Mouse (Mus musculus) left cerebral cortex, adult 9 months (tissue): ENCODE measurements around the gene Nprl2.

Experiments
- DNase-seq, 2 experiments: peaks; one replicate each; pipeline ENCODE4 v3.0.0; 2022; ENCODE audit warnings: low spot score in 2 of 2

Gene Nprl2

DNA sequence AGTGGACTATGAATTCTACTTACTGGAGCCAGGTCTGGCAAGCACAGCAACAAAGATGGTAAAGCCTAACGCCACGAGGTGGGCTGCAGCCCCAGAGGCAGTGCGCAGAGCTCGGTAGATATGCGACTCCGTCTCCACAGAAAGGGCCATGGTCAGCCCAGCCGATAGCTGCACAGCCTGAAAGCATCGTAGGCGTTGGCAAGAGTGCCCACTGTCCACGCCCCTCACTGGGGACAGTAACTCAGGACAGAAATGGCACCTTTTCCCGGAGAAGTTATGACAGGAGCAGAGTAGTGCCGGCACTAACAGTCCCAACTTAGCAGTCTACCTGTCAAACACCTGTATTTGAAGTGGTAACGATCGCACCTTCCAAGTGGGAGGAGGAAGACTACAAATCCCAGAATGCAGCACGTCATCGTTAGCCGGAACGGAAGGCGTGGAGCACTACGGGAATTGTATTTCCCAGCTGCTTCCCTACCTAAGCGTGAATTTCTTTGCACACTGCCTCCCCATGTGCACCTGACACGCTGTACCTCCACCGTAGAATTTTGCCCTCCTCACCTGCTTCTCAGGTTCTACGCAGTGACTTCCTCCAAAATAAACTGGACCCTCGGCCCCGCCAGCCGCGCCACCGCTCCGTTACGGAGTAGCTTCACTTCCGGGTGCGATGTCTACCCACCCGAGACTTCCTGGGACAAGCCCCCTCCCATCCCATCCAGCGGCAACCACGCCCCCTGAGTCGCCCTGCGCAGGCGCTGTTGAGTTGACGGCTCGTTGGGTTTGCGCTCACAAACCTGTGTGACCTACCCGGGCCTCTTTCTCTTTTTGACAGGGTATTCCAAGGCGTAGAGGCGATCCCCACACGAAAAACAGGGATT lies at the start of gene Nprl2, which contains the start of gene Cyb561d2:
Gene Nprl2, plus strand, starts transcription at position 753 of the 878 bp plus-strand sequence.
Gene Cyb561d2, minus strand, starts transcription at position 720 of the 878 bp plus-strand sequence.
- peak; percentile 87 to 94 for DNase-seq

DNA sequence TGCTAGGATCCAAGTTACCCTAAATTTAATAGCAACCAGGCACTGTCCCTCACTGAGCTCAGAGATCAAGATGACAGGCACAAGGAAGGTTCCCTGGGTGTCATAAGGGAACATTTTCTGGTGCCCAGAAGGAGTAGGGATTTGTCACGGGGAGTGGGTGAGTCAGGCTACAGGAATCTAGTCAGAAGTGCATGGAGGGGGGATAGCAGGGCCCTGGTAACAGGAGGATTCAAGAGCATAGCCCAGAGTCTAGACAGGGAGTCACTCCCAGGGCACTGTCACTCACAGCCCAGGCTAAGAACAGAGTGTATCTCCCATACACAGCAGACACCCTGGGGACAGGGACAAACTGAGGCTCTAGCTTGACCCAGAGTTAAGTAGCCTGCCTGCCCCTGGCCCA lies 48.5 kb upstream of the Nprl2 start:
- no peak for DNase-seq

DNA sequence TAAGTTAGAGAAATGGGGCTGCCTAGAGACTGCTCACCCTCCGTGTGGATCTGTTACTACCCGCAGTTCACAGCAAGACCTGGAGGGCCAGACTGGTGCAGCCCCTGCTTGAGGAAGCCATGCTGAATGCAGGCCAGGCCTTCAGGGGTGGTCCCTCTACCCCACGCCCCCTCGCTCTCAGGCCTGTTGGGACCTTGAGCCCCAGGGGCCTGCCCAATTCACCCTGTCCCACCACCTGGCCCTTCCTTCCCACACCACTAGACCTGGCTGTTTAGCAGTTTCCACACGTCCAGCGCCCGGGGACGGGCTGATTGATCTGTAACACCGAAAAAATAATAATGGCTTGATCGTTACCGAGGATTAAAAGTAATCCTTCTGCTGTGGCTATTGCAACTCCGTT lies 47.8 kb upstream of the Nprl2 start:
- DNase-seq: no peak

DNA sequence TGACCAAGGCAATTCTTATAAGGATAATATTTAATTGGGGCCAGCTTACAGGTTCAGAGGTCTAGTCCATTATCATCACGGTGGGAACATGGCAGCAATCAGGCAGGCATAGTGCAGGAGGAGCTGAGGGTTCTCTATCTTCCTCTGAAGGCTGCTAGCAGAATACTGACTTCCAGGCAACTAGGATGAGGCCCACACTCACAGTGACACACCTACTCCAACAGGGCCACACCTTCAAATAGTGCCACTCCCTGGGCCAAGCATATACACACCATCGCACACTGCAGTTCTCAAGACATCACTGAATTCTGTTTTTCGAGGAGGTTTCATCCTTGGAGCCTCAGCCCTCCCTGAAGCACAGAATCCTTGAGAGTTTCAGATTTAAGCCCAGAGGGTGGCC lies 45.7 kb upstream of the Nprl2 start:
- DNase-seq: no peak

DNA sequence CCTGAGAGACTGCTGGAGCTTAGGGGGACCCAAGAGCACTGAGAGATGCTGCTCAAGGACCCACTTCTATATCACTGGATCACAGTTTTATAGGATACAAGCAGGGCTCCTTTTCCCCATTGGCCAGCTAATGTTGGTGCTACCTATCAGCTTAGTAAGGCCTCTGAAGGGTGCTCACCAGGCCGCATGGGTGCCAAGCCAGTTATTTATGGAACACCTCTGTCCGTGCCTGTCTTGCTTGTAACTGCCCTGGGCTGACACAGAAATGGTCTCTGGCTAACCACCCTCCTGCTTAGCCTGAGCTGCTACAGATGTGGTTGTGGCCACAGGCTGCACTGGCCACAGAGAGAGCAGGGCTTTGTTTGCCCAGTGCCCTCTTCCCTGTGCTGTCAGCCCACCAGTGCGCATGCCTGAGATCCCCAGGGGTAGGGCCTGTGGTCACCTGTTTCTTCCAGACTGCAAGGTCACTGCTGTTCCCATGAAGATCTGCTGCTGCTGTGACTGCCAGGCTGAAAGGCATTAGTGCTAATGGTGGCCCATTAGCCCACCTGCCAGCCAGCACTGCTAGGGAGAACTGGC lies 41.2 kb upstream of the Nprl2 start:
- no peak for DNase-seq

DNA sequence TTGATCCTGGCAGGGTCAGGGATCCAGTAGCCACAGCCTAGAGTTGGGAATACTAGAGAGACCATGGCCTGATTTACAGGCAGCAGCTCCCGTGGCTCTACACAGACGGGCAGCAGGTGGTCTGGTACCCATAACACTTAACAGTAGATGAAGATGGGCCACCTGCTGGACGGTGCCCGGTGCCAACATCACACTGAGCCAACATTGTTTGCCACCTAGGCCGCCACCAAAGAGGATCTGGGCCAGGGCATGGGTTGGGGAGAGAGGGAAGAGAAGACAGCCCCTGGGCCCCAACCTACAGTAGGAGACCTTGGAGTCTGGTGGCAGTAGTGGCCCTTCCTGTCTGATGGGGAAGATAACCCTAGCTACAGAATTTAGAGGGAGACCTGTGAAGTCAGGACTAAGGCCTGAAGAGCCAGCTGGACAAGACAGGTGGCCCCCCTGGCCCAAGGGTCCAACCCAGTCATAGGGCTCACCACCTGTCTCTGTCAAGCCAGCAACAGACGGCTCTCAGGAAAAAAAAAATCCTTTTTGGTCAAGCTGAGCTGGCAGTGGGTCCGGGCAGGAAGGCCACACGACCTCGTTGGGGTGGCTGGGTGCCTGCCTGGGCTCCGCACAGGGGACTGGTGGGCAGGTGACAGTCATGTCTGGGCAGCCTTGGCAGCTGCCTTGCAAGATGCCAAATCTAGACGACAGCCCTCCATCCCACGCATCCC lies 39.7 kb upstream of the Nprl2 start:
- DNase-seq: no peak

DNA sequence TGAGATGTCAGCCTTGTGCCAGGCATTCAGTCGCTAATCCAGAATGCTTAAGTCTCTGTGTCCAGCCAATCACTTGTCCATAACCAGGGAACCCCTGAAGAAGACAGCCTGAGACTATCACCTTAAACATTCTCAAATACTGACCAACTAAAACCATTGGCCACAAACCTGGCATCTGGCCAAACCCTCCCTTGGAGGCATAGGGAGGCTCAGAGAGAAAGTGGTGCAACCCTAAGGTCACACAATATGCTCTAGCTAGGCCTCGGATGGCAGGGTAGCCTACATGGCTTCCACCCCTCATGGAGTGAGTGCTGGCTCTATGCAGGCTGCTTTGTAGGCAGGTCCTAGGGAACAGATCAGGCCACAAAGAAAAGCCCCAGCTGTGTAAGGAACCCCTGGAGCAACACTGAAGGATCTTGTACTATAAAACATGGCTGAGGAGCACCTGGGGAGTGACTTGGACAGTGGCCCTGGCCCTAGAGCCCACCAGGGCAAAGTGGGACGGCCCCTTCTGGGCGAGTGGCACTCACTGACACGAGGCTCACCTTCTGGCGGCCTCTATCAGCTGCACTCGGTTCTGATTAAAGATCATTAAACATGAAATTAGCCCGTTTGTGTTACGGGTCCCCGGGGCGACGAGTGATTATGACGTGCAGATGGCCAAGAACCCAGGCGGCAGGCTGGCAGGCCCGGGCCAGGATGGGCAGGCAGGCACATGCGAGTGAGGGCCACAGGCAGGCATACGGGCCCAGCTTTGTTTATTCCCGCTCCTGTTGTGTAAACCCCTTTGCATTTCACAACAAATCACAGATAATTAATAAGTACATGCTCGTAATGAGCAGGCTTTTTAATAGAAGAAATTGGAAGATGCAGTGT lies 37.1 kb upstream of the Nprl2 start:
- DNase-seq: no peak

DNA sequence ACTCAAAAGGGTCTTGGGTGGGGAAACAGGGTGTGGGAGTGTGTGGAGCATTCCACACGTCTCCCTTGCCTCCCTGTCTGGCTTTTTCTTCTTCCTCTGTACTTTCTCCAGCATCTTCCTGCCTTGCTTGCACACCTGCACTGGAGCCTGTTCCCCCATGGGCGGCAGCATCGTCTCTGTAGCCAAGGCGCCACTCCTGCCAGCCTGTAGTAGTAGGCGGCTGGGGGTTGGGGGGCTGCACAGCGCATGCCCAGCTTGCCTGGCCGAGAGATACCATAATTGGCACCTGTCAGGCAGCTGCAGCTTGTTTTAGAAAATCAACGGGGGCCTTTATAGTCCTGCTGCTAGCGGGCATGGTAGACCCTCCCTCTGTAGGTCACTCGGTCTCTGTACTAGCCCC lies 33.8 kb upstream of the Nprl2 start:
- peak in 1 of 2 experiments; percentile 54 for DNase-seq

DNA sequence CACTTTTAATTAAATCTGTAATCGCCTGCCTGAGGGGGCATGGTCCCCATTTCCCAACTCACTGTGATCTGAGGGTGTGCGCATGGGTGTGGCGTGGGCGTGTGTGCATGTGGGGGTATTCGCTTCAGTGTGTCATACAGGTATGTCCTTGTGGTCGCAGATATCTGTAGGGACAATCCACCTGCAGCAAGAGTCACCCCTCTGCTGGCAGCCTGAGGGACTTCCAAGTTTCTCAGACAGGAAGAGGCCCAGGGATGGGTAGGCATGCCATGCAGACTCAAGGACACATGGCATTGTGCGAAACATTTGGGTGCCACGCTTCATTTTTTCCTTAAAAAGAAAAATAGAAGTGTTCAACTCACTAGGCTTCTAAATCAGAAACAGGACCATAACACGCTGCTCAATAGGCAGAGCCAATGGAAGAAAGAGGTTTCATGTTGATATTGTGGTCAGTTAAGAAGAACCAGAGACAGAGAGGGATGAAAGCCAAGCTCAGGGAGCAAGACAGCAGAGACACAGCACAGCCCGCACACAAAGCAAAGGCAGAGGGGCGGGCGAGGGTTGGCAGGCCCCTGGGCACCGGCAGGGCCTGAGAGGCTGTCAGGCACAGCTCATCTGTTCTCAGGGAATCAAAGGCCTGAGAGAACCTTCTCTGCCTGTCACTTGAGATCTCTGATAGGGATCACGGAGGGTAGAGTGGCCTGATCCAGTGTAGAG lies 31.5 kb upstream of the Nprl2 start:
- no peak for DNase-seq

DNA sequence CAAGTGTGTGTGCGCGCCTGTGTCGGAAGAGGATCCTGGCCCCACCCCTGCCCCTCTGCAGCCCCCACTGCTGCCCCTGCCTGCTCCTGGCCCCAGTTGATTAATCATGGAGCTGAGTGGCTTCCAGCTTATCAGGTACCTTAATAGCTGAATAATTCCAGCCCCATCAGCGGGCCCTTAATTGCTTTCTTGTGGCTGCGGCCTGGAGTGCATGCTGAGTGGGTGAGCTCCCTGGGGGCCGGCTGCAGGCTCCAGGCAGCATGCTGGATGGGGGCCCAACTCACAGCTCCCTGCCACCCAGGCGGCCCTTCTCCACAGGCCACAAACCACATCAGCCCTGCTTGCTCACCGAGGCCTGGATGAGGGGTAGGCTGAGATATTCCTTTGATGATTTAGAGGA lies 30.6 kb upstream of the Nprl2 start:
- no peak for DNase-seq

DNA sequence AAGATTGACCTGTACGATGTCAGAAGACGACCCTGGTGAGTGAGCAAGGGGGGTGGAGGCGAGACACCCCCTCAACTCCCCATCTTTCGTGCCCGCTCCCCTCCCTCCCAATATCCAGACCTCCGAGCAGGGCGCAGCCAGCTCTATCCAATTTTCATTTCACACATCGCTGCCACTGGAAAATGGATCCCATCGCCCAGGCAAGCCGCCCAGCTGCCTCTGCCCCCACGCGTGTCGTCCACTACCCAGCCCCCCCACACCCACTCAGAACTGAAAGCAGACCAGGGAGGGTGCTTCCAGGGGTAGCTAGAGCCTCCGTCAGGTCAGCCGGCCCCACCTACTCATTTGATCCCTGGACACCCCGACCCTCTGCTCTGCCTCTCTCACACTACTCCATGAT lies 29.7 kb upstream of the Nprl2 start:
- DNase-seq: no peak

DNA sequence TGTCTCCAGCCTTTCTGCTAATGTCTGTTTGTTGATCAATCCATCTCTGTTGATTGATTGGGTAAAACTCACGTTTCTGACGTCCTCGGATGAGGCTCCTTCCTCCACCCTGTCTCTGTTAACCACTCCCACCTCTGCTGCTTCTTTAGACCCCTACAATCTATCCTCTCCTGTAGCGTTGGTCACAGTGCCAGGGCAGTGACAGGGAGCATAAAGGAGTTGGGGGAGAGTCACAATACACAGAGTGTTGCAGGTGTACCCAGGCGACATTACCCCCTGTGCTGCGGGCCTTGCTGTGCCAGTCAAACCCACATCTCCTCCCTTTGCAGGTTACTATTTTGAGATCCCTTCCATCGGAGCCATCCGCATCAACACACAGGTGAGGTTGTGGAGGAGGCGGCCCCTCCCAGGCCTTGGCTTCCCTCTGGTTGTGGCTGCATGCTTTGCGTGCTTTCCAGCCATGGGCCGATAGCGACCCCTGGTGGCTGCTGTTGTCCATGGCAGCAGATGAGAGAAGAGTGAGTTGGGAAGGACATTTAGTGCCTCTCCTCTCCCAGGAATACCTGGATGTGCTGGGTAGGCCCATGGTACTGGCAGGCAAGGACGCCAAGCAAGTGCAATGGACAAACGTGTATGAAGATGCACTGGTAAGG lies 27.6 kb upstream of the Nprl2 start:
- DNase-seq: peak in 1 of 2 experiments; percentile 87

DNA sequence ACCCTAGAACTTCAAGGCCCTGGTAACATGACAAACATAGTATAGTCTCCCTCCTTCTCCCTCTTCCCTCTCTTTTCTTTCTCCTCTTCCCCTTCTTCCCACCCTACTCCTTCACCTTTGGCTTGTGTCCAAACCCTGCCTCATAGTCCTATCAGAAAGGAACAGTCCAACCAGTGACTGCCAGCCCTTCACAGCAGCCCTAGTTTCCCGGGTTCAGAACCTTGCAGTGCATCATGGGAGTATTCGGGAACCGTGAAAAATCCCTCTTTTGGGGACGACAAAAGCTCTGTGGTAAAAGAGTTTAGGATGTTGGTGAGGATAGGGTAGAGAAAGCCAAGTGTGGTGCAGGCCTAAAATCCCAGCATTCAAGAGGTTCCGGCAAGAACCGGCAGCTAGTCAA lies 21.7 kb upstream of the Nprl2 start:
- no peak for DNase-seq

DNA sequence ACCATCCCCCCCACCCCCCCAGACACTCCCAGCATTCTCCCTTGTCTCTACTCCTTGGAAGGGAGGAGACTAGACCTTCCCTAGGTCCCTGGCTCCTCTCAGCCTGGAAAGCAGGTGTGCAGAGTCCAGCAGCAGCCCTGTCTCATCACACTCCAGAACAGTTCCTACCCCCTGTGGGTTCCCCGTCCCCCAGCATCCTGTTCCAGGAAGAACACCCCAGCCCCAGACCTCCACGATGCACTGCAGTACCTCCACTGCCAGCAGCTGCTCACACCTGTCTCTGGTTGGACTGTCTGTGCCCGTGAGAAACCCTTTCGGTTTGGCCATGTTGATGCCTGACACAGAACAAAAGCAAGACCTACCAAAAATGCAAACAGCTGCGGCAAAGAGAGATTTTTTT lies 20.8 kb upstream of the Nprl2 start:
- DNase-seq: no peak

DNA sequence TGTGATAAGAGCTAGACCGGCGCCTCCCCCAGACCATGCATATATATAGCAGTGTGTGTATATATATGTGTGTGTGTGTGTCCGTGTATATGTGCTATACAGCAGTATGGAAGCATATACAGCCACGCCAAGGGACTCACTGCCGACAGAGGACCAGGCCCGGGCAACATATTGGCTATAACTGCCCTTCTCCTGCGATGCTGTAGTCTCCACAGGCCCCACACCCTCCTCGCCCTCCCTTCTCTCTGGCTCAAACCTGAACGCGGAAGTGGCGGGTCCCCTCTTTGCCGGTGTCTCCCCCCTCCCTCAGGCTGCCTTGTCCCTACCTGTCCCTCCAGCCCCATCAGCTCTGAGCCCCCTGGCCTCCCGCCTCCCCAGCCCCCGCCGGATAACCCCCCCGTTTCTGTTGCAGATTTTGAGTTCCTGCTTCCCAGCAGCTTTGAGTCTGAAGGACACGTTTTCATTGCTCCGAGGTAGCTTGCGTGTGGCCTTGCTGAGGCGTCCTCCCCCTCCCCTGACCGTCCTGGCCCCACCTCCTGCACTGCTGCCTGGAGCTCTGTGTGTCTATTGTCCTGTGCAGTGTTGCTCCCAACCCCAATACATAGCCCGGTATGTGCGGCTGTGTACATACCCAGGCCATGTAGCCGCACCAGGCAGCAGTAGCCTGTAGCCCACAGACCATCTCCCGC lies 20.2 kb upstream of the Nprl2 start:
- no peak for DNase-seq

DNA sequence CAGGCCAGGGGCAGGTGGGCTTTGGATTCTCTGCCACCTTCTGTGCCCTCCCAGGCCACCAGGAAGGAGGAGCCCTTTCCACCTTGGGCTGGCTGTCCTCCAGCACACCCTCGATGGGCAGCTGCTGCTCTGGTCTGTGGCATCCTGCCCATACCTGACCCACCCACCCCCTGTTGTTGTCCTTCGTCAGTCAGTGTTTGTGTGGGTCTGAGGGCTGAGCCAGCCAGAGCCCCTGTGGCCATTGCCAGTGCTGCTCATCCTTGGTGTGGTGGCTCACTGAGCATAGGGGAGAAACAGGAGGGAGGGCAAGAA lies 19.7 kb upstream of the Nprl2 start:
- DNase-seq: no peak

DNA sequence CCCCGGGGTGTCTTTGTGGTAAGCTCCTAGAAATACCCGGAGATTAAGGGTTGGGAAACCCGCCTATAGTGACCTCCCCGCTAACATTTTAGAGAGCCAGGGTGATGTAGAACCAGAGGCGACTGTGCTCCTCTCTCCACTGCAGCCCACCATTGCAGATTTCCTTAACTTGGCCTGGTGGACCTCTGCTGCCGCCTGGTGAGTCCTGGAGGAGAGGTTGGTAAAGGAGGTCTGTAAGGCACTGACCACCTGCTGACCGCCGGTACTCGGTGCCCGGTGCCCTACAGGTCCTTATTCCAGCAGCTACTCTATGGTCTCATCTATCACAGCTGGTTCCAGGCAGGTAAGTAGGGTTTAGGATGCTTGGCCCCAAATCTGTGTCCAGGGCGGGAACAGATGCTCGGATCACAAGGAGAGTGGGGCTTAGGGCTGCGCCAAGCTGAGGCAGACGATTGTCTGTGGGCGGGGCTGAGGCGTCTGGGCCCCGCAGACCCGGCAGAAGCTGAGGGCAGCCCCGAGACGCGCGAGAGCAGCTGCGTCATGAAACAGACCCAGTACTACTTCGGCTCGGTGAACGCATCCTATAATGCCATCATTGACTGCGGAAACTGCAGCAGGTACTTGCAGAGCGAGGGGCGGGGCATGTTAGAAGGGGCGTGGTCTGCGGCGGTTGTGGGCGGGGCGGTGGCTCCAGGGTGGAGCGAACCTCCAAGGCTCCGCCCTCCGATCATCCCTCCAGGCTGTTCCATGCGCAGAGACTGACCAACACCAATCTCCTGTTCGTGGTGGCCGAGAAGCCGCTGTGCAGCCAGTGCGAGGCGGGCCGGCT lies 15.6 kb upstream of the Nprl2 start:
- DNase-seq: peak in 1 of 2 experiments; percentile 78

DNA sequence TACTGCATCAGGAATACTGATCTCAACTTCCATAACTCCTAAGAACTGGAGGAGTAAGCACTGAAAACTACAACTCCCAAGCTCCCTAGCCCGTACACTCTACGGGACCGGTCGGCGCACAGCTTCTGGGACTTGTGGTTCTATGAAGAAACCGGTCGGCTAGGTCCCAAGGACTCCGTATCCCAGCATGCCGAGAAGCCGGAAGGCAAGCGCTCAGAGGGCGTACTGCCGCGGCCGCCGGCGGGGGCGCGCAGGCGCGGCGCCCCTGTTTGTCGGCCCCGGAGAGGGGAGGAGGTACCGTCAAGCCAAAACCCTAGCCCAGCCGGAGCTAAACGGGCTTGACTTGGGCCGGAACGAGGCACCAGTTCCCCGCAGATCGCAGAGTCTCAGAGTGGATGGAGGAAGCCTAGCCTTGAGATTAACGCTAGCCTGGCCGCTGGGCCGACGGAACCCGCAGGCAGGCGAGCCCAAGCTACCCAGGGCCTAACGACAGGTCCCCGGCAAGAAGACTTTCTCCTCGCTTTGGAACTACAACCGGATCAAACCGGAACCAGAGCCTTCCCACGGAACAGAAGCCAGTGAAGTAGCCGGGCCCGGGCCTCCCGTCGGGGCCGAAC lies 8.1 kb upstream of the Nprl2 start, which contains the start of gene Tmem115:
Gene Tmem115, plus strand, starts transcription at position 155 of the 617 bp plus-strand sequence.
- DNase-seq: peak; percentile 94 to 96
